Mouse (Mus musculus): ENCODE data around the gene Rsrp1. TPM values are rescaled to one million over a fixed set of nuclear protein-coding genes. Genes with fewer than 3 reads are reported as not detected.
"Not testable (repeated sequence)": the region's sequence is repeated elsewhere in the genome, so short reads cannot be mapped to it uniquely, and the experiment has no call there.

Gene Rsrp1
- polyA plus RNA-seq (2015; fragmentation: Nextera tagmentation; extraction: Ambion mirVana): 512 and 574 TPM in 2 replicates

GRCm38 (mm10) chr4:134923258-134924018 is at the start of gene Rsrp1:
Gene Rsrp1 (plus strand): TSS chr4:134923592.
- WGBS: under 1% methylated on average over 64 of the region's 64 CpGs
- H3K9me3 ChIP-seq: no peaks in the 10 kb centered on the region
- peak within 1 kb of the TSS; percentile 84 for H3K4me2 ChIP-seq
- peak within 1 kb of the TSS; percentile 100 for H3K4me3 ChIP-seq
- peaks cover 21% of the 10 kb centered on the region for H3K4me1 ChIP-seq
- ATAC-seq (ENCODE audit: insufficient number of reproducible peaks, insufficient read depth, low FRiP score, low TSS enrichment, low read depth): peak; percentile 88
- peak within 1 kb of the TSS; percentile 99 for H3K9ac ChIP-seq
- H3K27ac ChIP-seq: peak within 1 kb of the TSS; percentile 96
- peaks cover 33% of the 10 kb centered on the region for H3K36me3 ChIP-seq
- no peaks in the 10 kb centered on the region for H3K27me3 ChIP-seq

- H3K4me3 ChIP-seq: no peak overlapping the region
- no peak overlapping the region for H3K9ac ChIP-seq
- peaks cover 10% of the 10 kb centered on the region for H3K4me1 ChIP-seq
- no peaks in the 10 kb centered on the region for H3K27me3 ChIP-seq
- H3K4me2 ChIP-seq: no peak overlapping the region
- ATAC-seq (ENCODE audit: insufficient number of reproducible peaks, insufficient read depth, low FRiP score, low TSS enrichment, low read depth): no peak
- no peaks in the 10 kb centered on the region for H3K9me3 ChIP-seq
- 70% methylated on average over 9 of the region's 9 CpGs for WGBS
- no peaks in the 10 kb centered on the region for H3K36me3 ChIP-seq
- H3K27ac ChIP-seq: no peak overlapping the region
Measured at GRCm38 (mm10) chr4:134876171-134876570, 47.2 kb upstream of the Rsrp1 start.

GRCm38 (mm10) chr4:134879410-134879981 is 43.9 kb upstream of the Rsrp1 start:
- WGBS: 4% methylated on average over 17 of the region's 17 CpGs
- no peaks in the 10 kb centered on the region for H3K9me3 ChIP-seq
- peak overlapping the region; percentile 59 for H3K9ac ChIP-seq
- no peak overlapping the region for H3K27ac ChIP-seq
- H3K27me3 ChIP-seq: no peaks in the 10 kb centered on the region
- H3K36me3 ChIP-seq: no peaks in the 10 kb centered on the region
- no peak for ATAC-seq (ENCODE audit: insufficient number of reproducible peaks, insufficient read depth, low FRiP score, low TSS enrichment, low read depth)
- peak overlapping the region; percentile 77 for H3K4me2 ChIP-seq
- H3K4me3 ChIP-seq: peak overlapping the region; percentile 42
- H3K4me1 ChIP-seq: peaks cover 13% of the 10 kb centered on the region

DNA sequence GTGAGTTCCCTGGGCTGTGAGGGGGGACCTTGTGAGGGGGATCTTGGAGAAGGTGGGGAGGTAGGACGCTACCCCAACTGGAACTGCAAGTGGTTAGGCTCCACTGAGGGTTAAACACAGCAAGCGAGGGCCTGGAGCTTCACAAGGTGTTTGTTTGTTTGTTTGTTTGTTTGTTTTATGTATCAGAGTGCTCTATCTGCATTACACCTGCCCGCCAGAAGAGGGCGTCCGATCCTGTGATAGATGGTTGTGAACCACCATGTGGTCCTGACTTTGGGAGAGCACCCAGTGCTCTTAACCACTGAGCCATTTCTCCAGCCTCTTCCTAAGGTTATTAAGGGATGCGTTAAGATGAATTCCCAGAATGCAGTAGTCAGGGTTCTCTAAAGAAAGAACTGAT is 43.4 kb upstream of the Rsrp1 start:
- Histone ChIP-seq H3K9ac (peak overlapping the region; percentile 59; the same call in 1 of the 2 replicates), H3K27me3 (no peaks in the 10 kb centered on the region), H3K36me3 (no peaks in the 10 kb centered on the region), H3K4me2 (peak overlapping the region; percentile 77), H3K4me3 (peak overlapping the region; percentile 42), H3K27ac (no peak overlapping the region), H3K4me1 (peaks cover 13% of the 10 kb centered on the region), H3K9me3 (no peaks in the 10 kb centered on the region)
- 38% methylated on average over 6 of the region's 6 CpGs for WGBS
- no peak for ATAC-seq (ENCODE audit: insufficient number of reproducible peaks, insufficient read depth, low FRiP score, low TSS enrichment, low read depth)

- ATAC-seq (ENCODE audit: insufficient number of reproducible peaks, insufficient read depth, low FRiP score, low TSS enrichment, low read depth): no peak
- H3K4me2 ChIP-seq: no peak overlapping the region
Measured at GRCm38 (mm10) chr4:134883266-134883665, 40.1 kb upstream of the Rsrp1 start.

DNA sequence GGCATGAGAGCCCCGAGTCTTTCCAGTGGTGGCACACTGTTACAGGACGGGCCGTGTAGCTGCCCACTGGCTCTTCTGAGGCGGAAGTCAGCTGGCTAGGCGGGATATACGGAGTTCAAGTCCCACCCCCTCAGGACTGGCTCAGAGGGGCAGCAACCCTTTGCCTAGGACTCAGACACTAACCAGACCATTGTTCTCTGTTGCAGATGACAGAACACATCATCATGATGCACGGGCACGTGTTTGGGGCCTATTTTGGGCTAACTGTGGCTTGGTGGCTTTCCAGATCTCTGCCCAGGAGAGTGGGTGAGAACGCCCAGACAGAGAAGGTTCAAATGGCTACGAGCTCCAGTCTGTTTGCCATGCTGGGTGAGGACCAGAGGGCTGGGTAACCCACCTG is 39.6 kb upstream of the Rsrp1 start:
- 82% methylated on average over 10 of the region's 10 CpGs for WGBS

More at GRCm38 (mm10) chr4:134883266-134883665, 40.1 kb upstream of the Rsrp1 start:
- peaks cover 13% of the 10 kb centered on the region for H3K4me1 ChIP-seq
- H3K27me3 ChIP-seq: no peaks in the 10 kb centered on the region
- WGBS: 31% methylated on average over 7 of the region's 7 CpGs
- H3K9ac ChIP-seq: no peak overlapping the region
- no peak overlapping the region for H3K27ac ChIP-seq
- H3K4me3 ChIP-seq: no peak overlapping the region
- no peaks in the 10 kb centered on the region for H3K9me3 ChIP-seq
- no peaks in the 10 kb centered on the region for H3K36me3 ChIP-seq

GRCm38 (mm10) chr4:134884364-134884763 is 39.0 kb upstream of the Rsrp1 start:
- no peaks in the 10 kb centered on the region for H3K27me3 ChIP-seq
- no peak for ATAC-seq (ENCODE audit: insufficient number of reproducible peaks, insufficient read depth, low FRiP score, low TSS enrichment, low read depth)
- H3K27ac ChIP-seq: no peak overlapping the region
- WGBS: 91% methylated on average over 4 of the region's 4 CpGs
- H3K4me2 ChIP-seq: no peak overlapping the region
- H3K9ac ChIP-seq: no peak overlapping the region
- H3K36me3 ChIP-seq: no peaks in the 10 kb centered on the region
- peaks cover 9% of the 10 kb centered on the region for H3K4me1 ChIP-seq
- peaks cover 3% of the 10 kb centered on the region; the same call in 1 of the 2 replicates for H3K9me3 ChIP-seq
- no peak overlapping the region for H3K4me3 ChIP-seq

More for the DNA sequence above, 39.6 kb upstream of the Rsrp1 start:
- peaks cover under 1% of the 10 kb centered on the region; the same call in 1 of the 2 replicates for H3K9me3 ChIP-seq
- H3K4me2 ChIP-seq: no peak overlapping the region
- H3K4me3 ChIP-seq: no peak overlapping the region
- H3K27me3 ChIP-seq: no peaks in the 10 kb centered on the region
- H3K9ac ChIP-seq: no peak overlapping the region
- no peak overlapping the region for H3K27ac ChIP-seq
- ATAC-seq (ENCODE audit: insufficient number of reproducible peaks, insufficient read depth, low FRiP score, low TSS enrichment, low read depth): no peak
- no peaks in the 10 kb centered on the region for H3K36me3 ChIP-seq
- H3K4me1 ChIP-seq: peaks cover 13% of the 10 kb centered on the region

GRCm38 (mm10) chr4:134892096-134892495 is 31.3 kb upstream of the Rsrp1 start:
- Histone ChIP-seq H3K9me3 (peaks cover 3% of the 10 kb centered on the region; the same call in 1 of the 2 replicates), H3K36me3 (peaks cover 29% of the 10 kb centered on the region), H3K9ac (no peak overlapping the region), H3K4me1 (no peaks in the 10 kb centered on the region), H3K4me2 (no peak overlapping the region), H3K27ac (no peak overlapping the region), H3K27me3 (no peaks in the 10 kb centered on the region), H3K4me3 (no peak overlapping the region)
- WGBS: 80% methylated on average over 6 of the region's 6 CpGs
- ATAC-seq (ENCODE audit: insufficient number of reproducible peaks, insufficient read depth, low FRiP score, low TSS enrichment, low read depth): no peak

- no peaks in the 10 kb centered on the region for H3K27me3 ChIP-seq
- H3K9ac ChIP-seq: no peak overlapping the region
- H3K9me3 ChIP-seq: no peaks in the 10 kb centered on the region
- no peak overlapping the region for H3K4me3 ChIP-seq
- no peak overlapping the region for H3K4me2 ChIP-seq
- H3K36me3 ChIP-seq: peaks cover 79% of the 10 kb centered on the region
- 92% methylated on average over 6 of the region's 6 CpGs for WGBS
- H3K4me1 ChIP-seq: no peaks in the 10 kb centered on the region
- no peak for ATAC-seq (ENCODE audit: insufficient number of reproducible peaks, insufficient read depth, low FRiP score, low TSS enrichment, low read depth)
- no peak overlapping the region for H3K27ac ChIP-seq
Measured at GRCm38 (mm10) chr4:134897256-134897655, 26.1 kb upstream of the Rsrp1 start.

DNA sequence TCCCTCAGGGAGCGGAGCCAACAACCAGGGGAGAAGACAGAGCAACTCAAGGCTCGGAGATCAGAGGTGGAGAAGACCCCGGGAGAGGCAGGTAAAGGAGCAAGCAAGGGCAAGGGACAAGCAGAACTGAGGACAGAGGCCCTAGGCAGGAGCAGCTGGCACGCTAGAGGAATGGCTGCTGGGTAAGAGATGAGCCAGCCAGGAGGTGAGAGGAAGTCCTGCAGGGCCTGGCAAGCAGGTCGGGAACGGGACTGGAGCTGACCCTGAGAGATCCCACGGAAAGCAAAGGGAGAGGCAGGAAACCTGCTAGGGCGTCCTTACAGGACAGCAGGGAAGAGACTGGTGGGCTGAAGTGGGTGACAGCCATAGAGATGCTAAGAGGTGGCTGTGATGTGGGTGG is 22.3 kb upstream of the Rsrp1 start:
- Histone ChIP-seq H3K4me1 (no peaks in the 10 kb centered on the region), H3K4me3 (no peak overlapping the region), H3K9ac (no peak overlapping the region), H3K4me2 (no peak overlapping the region), H3K9me3 (no peaks in the 10 kb centered on the region), H3K27ac (no peak overlapping the region), H3K27me3 (no peaks in the 10 kb centered on the region), H3K36me3 (peaks cover 99% of the 10 kb centered on the region)
- ATAC-seq (ENCODE audit: insufficient number of reproducible peaks, insufficient read depth, low FRiP score, low TSS enrichment, low read depth): no peak
- WGBS: 91% methylated on average over 8 of the region's 8 CpGs

- H3K9me3 ChIP-seq: no peaks in the 10 kb centered on the region
- H3K27me3 ChIP-seq: no peaks in the 10 kb centered on the region
- H3K4me2 ChIP-seq: no peak overlapping the region
- H3K4me1 ChIP-seq: no peaks in the 10 kb centered on the region
- H3K4me3 ChIP-seq: no peak overlapping the region
- 83% methylated on average over 7 of the region's 7 CpGs for WGBS
- no peak overlapping the region for H3K27ac ChIP-seq
- H3K9ac ChIP-seq: no peak overlapping the region
- ATAC-seq (ENCODE audit: insufficient number of reproducible peaks, insufficient read depth, low FRiP score, low TSS enrichment, low read depth): no peak
- peaks cover 99% of the 10 kb centered on the region for H3K36me3 ChIP-seq
Measured at GRCm38 (mm10) chr4:134903046-134903445, 20.3 kb upstream of the Rsrp1 start.

GRCm38 (mm10) chr4:134911406-134911805 is 12.0 kb upstream of the Rsrp1 start:
- not testable (repeated sequence) for ATAC-seq (ENCODE audit: insufficient number of reproducible peaks, insufficient read depth, low FRiP score, low TSS enrichment, low read depth); H3K9ac ChIP-seq; H3K27ac ChIP-seq; H3K4me2 ChIP-seq; H3K27me3 ChIP-seq; H3K9me3 ChIP-seq; H3K4me3 ChIP-seq
- H3K4me1 ChIP-seq: peaks cover 17% of the 10 kb centered on the region
- peaks cover 54% of the 10 kb centered on the region for H3K36me3 ChIP-seq
- WGBS: 95% methylated on average over 8 of the region's 8 CpGs

Data from embryonic facial prominence, embryonic 13.5 days (tissue).